Mouse (Mus musculus) cerebellum, adult 2 months (tissue): ENCODE measurements around the gene Pin4.

Source experiments
- CTCF ChIP-seq: fragments of 200-500 bp; IDR thresholded peaks from 2 replicates; pipeline ENCODE4 v1.5.1; 2011; ENCODE audit warnings: low read depth, mild to moderate bottlenecking, control low read depth, low read length, moderate library complexity, borderline replicate concordance; ENCODE audit not compliant: insufficient read depth
- POLR2A ChIP-seq: fragments of 200-500 bp; IDR thresholded peaks from 2 replicates; pipeline ENCODE4 v1.6.1; 2011; ENCODE audit warnings: low read length, control low read depth, borderline replicate concordance; ENCODE audit not compliant: insufficient read depth

DNA sequence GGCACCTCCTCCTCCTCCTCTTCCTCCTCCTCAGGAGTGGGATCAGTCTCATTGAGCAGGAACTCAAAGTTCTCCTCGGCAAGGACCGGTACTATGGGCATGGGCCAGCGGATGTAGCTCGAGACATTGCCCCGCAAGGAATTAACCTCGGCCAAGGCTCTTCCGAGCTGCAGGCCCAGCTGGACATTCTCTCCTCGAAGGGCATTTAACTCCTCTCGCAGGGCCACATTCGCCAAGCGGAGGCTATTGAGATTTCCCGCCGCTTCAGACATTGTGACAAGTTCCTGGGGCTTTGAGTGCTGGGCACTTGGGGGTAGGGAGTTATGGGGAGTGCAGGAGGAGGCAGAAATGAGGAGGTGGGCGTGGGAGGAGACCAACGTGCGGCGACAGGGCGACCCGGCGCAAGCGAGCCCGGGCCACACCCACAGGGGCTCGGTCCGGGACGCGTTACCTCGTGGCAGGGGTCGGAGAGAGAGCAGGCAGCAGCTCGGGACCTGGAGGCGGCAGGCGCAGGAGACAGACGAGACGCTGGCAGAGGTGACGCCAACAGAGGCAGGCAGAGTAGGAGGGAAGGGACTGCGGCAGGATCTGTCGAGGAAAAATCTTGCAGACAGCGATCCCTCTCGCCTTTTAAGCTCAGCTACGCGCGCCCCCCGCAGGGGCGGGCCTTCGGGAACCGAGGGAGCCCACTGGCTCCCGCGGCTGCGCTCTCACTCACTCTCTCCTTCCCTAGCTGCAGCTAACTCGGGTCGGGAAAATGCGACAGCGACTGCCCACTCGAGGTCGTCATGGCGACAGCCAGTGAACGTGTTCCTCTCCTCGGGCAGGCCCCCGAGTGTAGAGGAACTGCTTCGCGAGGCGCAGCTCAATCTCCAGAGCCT is 48.4 kb upstream of the Pin4 start, which contains the start of gene Rtl5:
- TF ChIP-seq POLR2A: no peak
- no peak for TF ChIP-seq CTCF
